Mouse (Mus musculus): Measurements from ENCODE around the gene Arhgef7. TPM values are rescaled to one million over a fixed set of nuclear protein-coding genes. Genes with fewer than 3 reads are reported as not detected.

Gene Arhgef7
- polyA plus RNA-seq, 1 experiment from 2014 or later = 24.0 TPM

DNA sequence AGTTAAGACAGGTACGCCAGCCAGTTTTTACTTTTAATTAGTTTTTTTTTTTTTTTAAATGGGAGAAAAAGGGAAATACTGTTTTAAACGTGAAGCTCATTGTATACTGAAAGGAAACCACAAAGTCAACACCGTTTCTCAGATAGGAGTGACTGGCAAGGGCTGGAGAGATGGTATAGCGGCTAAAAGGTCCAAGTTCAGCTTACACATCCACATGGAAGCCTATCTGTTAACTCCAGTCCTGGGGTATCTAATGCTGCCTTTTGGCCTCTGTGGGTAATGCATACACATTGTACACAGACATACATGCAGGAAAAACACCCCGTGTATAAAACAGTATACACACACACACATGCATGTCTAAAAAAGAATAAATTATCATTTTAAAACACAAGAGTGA is 104.4 kb downstream of the Arhgef7 start:
- Histone ChIP-seq H3K4me2 (ENCODE audit: low read depth, low read length) (no peak overlapping the region), H3K27me3 (replicated peaks; ENCODE audit: control insufficient read depth, insufficient read depth, low read length) (no peaks in the 10 kb centered on the region), H3K36me3 (ENCODE audit: control insufficient read depth, insufficient read depth, low read length) (no peaks in the 10 kb centered on the region; the same call in 1 of the 2 replicates), H3K4me3 (ENCODE audit: low read length) (no peak overlapping the region), H3K4me1 (ENCODE audit: control insufficient read depth, insufficient read depth, low read length) (no peaks in the 10 kb centered on the region), H3K27ac (ENCODE audit: low read length) (no peak overlapping the region), H3K9me3 (ENCODE audit: control insufficient read depth, low read length) (no peaks in the 10 kb centered on the region), H3K9ac (ENCODE audit: low read depth, low read length) (no peak overlapping the region)
- no peak for ATAC-seq
- WGBS = 84% methylated on average over 5 of the region's 5 CpGs

DNA sequence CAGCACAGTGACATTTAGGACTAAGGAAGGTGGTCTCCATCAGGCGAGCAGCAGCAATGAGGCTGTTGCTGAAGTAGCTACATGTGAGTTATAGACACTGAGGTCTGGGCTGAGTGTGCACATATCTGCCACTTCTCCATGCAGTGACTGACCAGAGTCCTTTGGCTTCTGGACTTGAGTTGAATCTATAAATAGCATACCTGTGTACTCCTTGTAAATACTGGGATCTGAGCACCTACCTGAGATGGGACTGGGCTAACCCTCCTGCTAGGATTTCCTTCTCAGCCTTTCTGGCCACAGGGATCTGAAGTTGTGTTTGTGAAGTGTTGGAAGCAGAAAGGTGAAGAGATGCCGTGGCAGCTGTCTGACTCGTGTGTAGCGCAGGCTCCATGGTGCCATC is 105.6 kb downstream of the Arhgef7 start:
- no peak overlapping the region for H3K4me3 ChIP-seq (ENCODE audit: low read length)
- H3K36me3 ChIP-seq (ENCODE audit: control insufficient read depth, insufficient read depth, low read length) = no peaks in the 10 kb centered on the region; the same call in 1 of the 2 replicates
- H3K4me1 ChIP-seq (ENCODE audit: control insufficient read depth, insufficient read depth, low read length) = no peaks in the 10 kb centered on the region
- no peak for ATAC-seq
- H3K9me3 ChIP-seq (ENCODE audit: control insufficient read depth, low read length) = no peaks in the 10 kb centered on the region
- no peak overlapping the region for H3K27ac ChIP-seq (ENCODE audit: low read length)
- no peak overlapping the region for H3K9ac ChIP-seq (ENCODE audit: low read depth, low read length)
- WGBS = 87% methylated on average over 4 of the region's 4 CpGs
- H3K27me3 ChIP-seq (replicated peaks; ENCODE audit: control insufficient read depth, insufficient read depth, low read length) = no peaks in the 10 kb centered on the region
- no peak overlapping the region for H3K4me2 ChIP-seq (ENCODE audit: low read depth, low read length)

DNA sequence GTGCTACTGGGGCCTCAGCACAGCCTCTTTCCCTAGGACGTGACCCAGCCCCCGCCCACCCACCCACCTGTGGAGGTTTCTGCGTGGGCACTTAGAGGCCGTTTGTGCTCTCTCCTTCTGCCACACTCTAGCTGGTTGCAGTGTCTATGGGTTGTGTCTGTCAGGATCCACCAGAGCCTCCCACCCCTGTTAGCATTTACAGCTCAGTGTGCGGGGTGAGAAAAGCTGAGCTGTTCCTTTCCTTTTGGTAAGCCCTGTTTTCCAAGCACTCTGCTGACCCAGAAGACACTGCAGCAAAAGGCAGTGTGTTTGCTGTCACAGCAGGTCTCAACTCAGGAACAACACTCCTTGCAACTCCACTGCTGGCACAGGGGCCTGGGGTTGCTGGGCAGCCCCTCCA is 106.7 kb downstream of the Arhgef7 start:
- Histone ChIP-seq H3K4me1 (ENCODE audit: control insufficient read depth, insufficient read depth, low read length) (no peaks in the 10 kb centered on the region), H3K9me3 (ENCODE audit: control insufficient read depth, low read length) (no peaks in the 10 kb centered on the region), H3K27ac (ENCODE audit: low read length) (no peak overlapping the region), H3K27me3 (replicated peaks; ENCODE audit: control insufficient read depth, insufficient read depth, low read length) (no peaks in the 10 kb centered on the region), H3K36me3 (ENCODE audit: control insufficient read depth, insufficient read depth, low read length) (no peaks in the 10 kb centered on the region; the same call in 1 of the 2 replicates), H3K4me3 (ENCODE audit: low read length) (no peak overlapping the region), H3K4me2 (ENCODE audit: low read depth, low read length) (no peak overlapping the region), H3K9ac (ENCODE audit: low read depth, low read length) (no peak overlapping the region)
- WGBS = 87% methylated on average over 5 of the region's 5 CpGs
- no peak for ATAC-seq

DNA sequence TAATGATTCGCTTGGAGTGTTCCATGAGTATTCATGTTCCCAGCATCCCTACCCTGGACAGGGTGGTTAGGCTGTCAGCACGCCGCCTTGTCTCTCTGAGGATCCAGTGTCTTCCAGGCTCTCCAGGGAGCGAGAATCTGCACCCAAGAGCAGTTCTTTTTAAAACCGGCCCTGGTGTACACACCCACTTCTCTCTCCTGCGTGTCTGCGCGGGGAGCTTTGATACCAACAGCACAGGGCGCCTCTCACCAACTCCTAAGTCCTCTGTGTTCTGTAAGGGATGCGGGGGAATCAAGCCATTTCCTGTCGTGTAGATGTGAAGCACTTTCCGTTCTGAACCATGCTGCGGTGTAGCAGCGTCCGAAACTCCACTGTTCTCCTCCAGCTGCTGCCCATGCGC is 107.2 kb downstream of the Arhgef7 start:
- Histone ChIP-seq H3K9ac (ENCODE audit: low read depth, low read length) (no peak overlapping the region), H3K9me3 (ENCODE audit: control insufficient read depth, low read length) (no peaks in the 10 kb centered on the region), H3K4me3 (ENCODE audit: low read length) (no peak overlapping the region), H3K36me3 (ENCODE audit: control insufficient read depth, insufficient read depth, low read length) (no peaks in the 10 kb centered on the region; the same call in 1 of the 2 replicates), H3K27ac (ENCODE audit: low read length) (no peak overlapping the region), H3K4me2 (ENCODE audit: low read depth, low read length) (no peak overlapping the region), H3K27me3 (replicated peaks; ENCODE audit: control insufficient read depth, insufficient read depth, low read length) (no peaks in the 10 kb centered on the region), H3K4me1 (ENCODE audit: control insufficient read depth, insufficient read depth, low read length) (no peaks in the 10 kb centered on the region)
- no peak for ATAC-seq
- WGBS = 90% methylated on average over 16 of the region's 16 CpGs

DNA sequence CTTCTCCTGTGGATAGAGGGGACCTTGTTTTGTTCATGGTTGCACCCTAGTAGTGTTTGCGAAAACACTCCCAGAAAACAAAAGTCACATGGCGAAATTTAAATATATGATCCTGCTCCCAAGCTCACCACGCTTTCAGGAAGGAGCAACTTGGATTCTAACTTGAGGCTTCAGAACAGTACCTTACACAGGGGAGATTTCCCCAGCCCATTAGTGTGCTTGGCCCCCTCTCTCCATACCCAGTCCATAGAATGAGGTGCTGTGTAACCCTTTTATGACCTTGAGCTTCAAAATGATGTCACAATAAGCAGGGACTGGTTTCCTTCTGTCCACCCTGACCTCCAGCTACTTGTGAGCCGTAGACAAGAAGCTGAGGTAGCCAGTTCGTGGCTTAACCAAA is 112.7 kb downstream of the Arhgef7 start, which contains the start of gene Tex29:
Tex29 (plus strand) TSS at position 301 of the 400 bp plus-strand sequence.
- Histone ChIP-seq H3K4me1 (ENCODE audit: control insufficient read depth, insufficient read depth, low read length) (no peaks in the 10 kb centered on the region; the same call in 1 of the 2 replicates), H3K4me3 (ENCODE audit: low read length) (no peak within 1 kb of the TSS), H3K9me3 (ENCODE audit: control insufficient read depth, low read length) (no peaks in the 10 kb centered on the region), H3K9ac (ENCODE audit: low read depth, low read length) (no peak within 1 kb of the TSS), H3K27ac (ENCODE audit: low read length) (no peak within 1 kb of the TSS), H3K36me3 (ENCODE audit: control insufficient read depth, insufficient read depth, low read length) (no peaks in the 10 kb centered on the region), H3K4me2 (ENCODE audit: low read depth, low read length) (no peak within 1 kb of the TSS), H3K27me3 (replicated peaks; ENCODE audit: control insufficient read depth, insufficient read depth, low read length) (no peaks in the 10 kb centered on the region)
- WGBS = 88% methylated on average over 5 of the region's 5 CpGs
- no peak for ATAC-seq

DNA sequence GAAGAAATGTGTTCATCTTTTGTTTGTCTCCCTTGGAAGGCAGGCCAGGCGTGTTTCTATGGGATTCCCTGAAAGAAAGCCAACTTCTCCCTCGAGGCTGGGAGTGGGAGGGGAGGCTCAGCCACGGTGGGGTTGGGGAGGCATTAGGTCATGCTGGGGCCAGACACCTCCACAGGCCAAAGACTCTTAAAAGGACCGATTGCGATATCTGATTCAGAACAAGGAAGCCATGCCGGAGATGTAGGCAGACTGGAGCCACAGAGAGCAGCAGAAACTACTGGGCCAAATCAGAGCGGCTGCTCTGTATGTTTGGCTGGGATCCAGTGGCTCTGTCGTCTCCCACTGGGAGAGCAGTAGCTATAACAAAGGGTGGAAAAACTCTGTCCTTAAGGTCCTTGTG is 114.0 kb downstream of the Arhgef7 start:
- Histone ChIP-seq H3K4me1 (ENCODE audit: control insufficient read depth, insufficient read depth, low read length) (no peaks in the 10 kb centered on the region; the same call in 1 of the 2 replicates), H3K4me3 (ENCODE audit: low read length) (no peak overlapping the region), H3K9me3 (ENCODE audit: control insufficient read depth, low read length) (no peaks in the 10 kb centered on the region), H3K27ac (ENCODE audit: low read length) (no peak overlapping the region), H3K27me3 (replicated peaks; ENCODE audit: control insufficient read depth, insufficient read depth, low read length) (no peaks in the 10 kb centered on the region), H3K4me2 (ENCODE audit: low read depth, low read length) (no peak overlapping the region), H3K9ac (ENCODE audit: low read depth, low read length) (peak overlapping the region; percentile 32; the same call in 1 of the 2 replicates), H3K36me3 (ENCODE audit: control insufficient read depth, insufficient read depth, low read length) (no peaks in the 10 kb centered on the region)
- WGBS = 37% methylated on average over 8 of the region's 8 CpGs
- no peak for ATAC-seq

DNA sequence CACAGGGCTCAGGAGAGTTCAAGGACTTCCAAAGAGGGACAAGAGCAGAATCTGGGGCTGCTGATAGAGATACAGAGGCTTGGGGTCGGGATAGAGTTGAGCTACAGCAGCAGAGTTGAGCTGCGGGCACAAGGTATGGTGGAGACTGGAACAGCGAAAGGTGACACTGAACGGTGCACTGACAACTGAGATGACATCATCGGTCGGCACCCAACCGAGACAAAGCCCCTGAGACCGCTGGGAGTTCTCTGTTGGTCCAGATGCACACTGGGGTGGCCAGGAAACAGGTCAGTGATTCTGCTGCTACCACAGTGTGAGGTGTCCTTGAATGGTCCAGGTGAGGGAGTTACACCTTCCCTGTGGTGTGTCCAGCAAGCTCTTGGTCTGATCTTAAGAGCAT is 115.2 kb downstream of the Arhgef7 start:
- Histone ChIP-seq H3K36me3 (ENCODE audit: control insufficient read depth, insufficient read depth, low read length) (no peaks in the 10 kb centered on the region), H3K4me2 (ENCODE audit: low read depth, low read length) (no peak overlapping the region), H3K27me3 (replicated peaks; ENCODE audit: control insufficient read depth, insufficient read depth, low read length) (no peaks in the 10 kb centered on the region), H3K4me1 (ENCODE audit: control insufficient read depth, insufficient read depth, low read length) (no peaks in the 10 kb centered on the region; the same call in 1 of the 2 replicates), H3K27ac (ENCODE audit: low read length) (no peak overlapping the region), H3K9ac (ENCODE audit: low read depth, low read length) (no peak overlapping the region), H3K4me3 (ENCODE audit: low read length) (no peak overlapping the region), H3K9me3 (ENCODE audit: control insufficient read depth, low read length) (no peaks in the 10 kb centered on the region)
- no peak for ATAC-seq
- WGBS = 90% methylated on average over 8 of the region's 8 CpGs

DNA sequence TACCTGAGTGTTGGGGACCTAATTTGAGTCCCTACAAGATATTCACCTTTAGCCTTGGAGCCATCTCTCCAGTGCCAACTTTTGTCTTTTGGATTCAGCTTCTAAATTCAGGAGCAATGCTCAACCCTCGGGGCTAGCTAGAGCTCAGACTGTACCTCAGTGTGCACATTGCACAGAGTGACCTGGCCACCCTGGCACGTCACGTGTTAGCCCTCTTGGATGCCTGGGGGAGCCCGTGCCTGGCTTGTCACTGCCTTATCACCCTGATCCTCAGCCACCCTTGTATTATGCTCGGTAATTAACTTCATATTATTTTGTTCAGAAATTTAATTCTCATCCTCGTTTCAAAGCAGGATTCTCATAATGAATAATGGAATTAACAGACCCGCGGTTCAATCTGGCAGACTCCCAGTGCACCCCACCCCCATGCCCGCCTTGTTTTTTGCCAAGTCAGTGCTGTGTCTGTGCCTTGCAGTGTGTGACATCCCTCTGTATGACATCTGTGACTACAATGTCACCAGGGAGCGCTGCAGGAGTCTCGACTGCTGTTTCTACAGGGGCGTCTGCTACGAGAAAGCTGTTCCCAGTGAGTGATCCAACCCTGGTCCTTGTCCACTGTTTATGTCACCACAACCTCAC is 116.3 kb downstream of the Arhgef7 start:
- H3K4me2 ChIP-seq (ENCODE audit: low read depth, low read length) = no peak overlapping the region
- no peak overlapping the region for H3K4me3 ChIP-seq (ENCODE audit: low read length)
- H3K27ac ChIP-seq (ENCODE audit: low read length) = no peak overlapping the region
- 79% methylated on average over 13 of the region's 13 CpGs for WGBS
- H3K27me3 ChIP-seq (replicated peaks; ENCODE audit: control insufficient read depth, insufficient read depth, low read length) = no peaks in the 10 kb centered on the region
- H3K4me1 ChIP-seq (ENCODE audit: control insufficient read depth, insufficient read depth, low read length) = no peaks in the 10 kb centered on the region; the same call in 1 of the 2 replicates
- no peak for ATAC-seq
- no peak overlapping the region for H3K9ac ChIP-seq (ENCODE audit: low read depth, low read length)
- no peaks in the 10 kb centered on the region for H3K9me3 ChIP-seq (ENCODE audit: control insufficient read depth, low read length)
- H3K36me3 ChIP-seq (ENCODE audit: control insufficient read depth, insufficient read depth, low read length) = no peaks in the 10 kb centered on the region

DNA sequence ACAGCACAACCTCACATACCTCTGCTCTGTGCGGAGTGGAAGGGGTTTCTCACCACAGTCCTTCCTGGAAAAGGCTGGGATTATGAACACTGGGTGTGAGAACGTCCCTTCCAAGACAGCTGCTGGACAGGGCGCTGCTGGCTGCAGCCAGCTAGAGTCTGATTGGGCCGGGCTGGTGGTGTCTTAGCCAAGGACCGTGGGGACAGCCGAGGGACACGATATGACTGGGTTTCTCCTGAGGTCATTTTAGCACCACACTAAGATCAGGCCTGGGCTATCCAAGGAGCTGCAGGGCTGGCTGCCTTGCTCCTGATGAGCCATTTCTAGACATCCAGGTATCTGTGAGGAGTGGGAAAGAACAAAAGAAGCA is 116.8 kb downstream of the Arhgef7 start:
- Histone ChIP-seq H3K27ac (ENCODE audit: low read length) (no peak overlapping the region), H3K4me3 (ENCODE audit: low read length) (no peak overlapping the region), H3K9ac (ENCODE audit: low read depth, low read length) (no peak overlapping the region), H3K4me2 (ENCODE audit: low read depth, low read length) (no peak overlapping the region), H3K27me3 (replicated peaks; ENCODE audit: control insufficient read depth, insufficient read depth, low read length) (no peaks in the 10 kb centered on the region), H3K36me3 (ENCODE audit: control insufficient read depth, insufficient read depth, low read length) (no peaks in the 10 kb centered on the region), H3K4me1 (ENCODE audit: control insufficient read depth, insufficient read depth, low read length) (no peaks in the 10 kb centered on the region; the same call in 1 of the 2 replicates), H3K9me3 (ENCODE audit: control insufficient read depth, low read length) (no peaks in the 10 kb centered on the region)
- no peak for ATAC-seq
- WGBS = 81% methylated on average over 7 of the region's 7 CpGs

DNA sequence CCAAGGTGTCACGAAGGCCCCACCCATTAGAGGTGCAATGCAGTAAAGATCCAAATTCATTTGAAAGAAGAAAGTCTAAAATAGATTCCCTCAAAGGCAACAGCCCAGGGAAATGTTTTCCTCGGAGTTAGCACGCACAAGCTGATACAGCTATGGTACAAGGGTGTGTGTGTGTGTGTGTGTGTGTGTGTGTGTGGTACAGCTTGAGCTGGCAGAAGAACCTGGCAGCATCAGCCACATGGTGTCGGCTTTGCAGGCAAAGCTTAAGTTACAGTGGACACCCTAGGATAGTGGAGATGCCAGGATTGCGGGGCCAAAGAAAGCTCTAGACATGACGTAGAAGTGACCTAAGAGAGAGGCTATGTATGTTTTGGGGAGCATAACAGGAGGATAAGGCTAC is 119.3 kb downstream of the Arhgef7 start:
- no peak overlapping the region for H3K27ac ChIP-seq (ENCODE audit: low read length)
- 92% methylated on average over 6 of the region's 6 CpGs for WGBS
- no peaks in the 10 kb centered on the region for H3K4me1 ChIP-seq (ENCODE audit: control insufficient read depth, insufficient read depth, low read length)
- H3K36me3 ChIP-seq (ENCODE audit: control insufficient read depth, insufficient read depth, low read length) = no peaks in the 10 kb centered on the region
- H3K27me3 ChIP-seq (replicated peaks; ENCODE audit: control insufficient read depth, insufficient read depth, low read length) = no peaks in the 10 kb centered on the region
- no peak overlapping the region for H3K9ac ChIP-seq (ENCODE audit: low read depth, low read length)
- ATAC-seq = no peak
- H3K4me3 ChIP-seq (ENCODE audit: low read length) = no peak overlapping the region
- H3K4me2 ChIP-seq (ENCODE audit: low read depth, low read length) = no peak overlapping the region
- H3K9me3 ChIP-seq (ENCODE audit: control insufficient read depth, low read length) = no peaks in the 10 kb centered on the region
